Mouse (Mus musculus) G1E (cell line): Measurements from ENCODE around the gene Tmcc3. TPM values are rescaled to one million over a fixed set of nuclear protein-coding genes. Genes with fewer than 3 reads are reported as not detected.

Experiments used
- ATAC-seq: 2 replicates; pipeline ENCODE4 v1.8.0; 2016; ENCODE audit warnings: mild to moderate bottlenecking; ENCODE audit not compliant: insufficient number of reproducible peaks, poor library complexity, low FRiP score, severe bottlenecking; ENCODE audit errors: extremely low read depth
- DNase-seq: peaks from one replicate; pipeline ENCODE4 v3.0.0; 2012; ENCODE audit warnings: low spot score
- H3K27me3 ChIP-seq: 2 replicates; pipeline ENCODE4 v1.6.1; 2012; ENCODE audit warnings: mild to moderate bottlenecking, low read length, inconsistent platforms; ENCODE audit not compliant: insufficient read depth
- H3K36me3 ChIP-seq: replicated peaks from 2 replicates; pipeline ENCODE3; 2012; ENCODE audit warnings: mild to moderate bottlenecking, inconsistent platforms
- H3K4me1 ChIP-seq: 2 replicates; pipeline ENCODE4 v1.6.1; 2012; ENCODE audit warnings: low read depth, low read length, inconsistent platforms, mixed read lengths; ENCODE audit not compliant: insufficient read depth
- H3K4me3 ChIP-seq: 2 replicates; pipeline ENCODE4 v1.5.1; 2012; ENCODE audit warnings: low read depth, mild to moderate bottlenecking, inconsistent platforms, low read length, moderate library complexity, mixed read lengths
- H3K9me3 ChIP-seq: replicated peaks from 2 replicates; pipeline ENCODE4 v1.6.1; 2012; ENCODE audit warnings: inconsistent platforms
- CTCF ChIP-seq: IDR thresholded peaks from 2 replicates; pipeline ENCODE4 v1.5.1; 2012; ENCODE audit warnings: low read depth, low read length, inconsistent platforms, mixed read lengths
- GATA1 ChIP-seq: IDR thresholded peaks from 2 replicates; pipeline ENCODE4 v1.6.1; 2012; ENCODE audit warnings: borderline replicate concordance, low read length, inconsistent platforms, mixed read lengths
- GATA2 ChIP-seq: IDR thresholded peaks from 2 replicates; pipeline ENCODE4 v1.6.1; 2012; ENCODE audit warnings: low read depth, low read length, inconsistent platforms, borderline replicate concordance
- POLR2AphosphoS5 ChIP-seq: IDR thresholded peaks from 2 replicates; pipeline ENCODE4 v1.6.1; 2012; ENCODE audit warnings: low read depth, low read length, inconsistent platforms; ENCODE audit not compliant: insufficient replicate concordance
- TAL1 ChIP-seq: conservative IDR thresholded peaks from 2 replicates; pipeline ENCODE4 v1.6.1; 2012; ENCODE audit warnings: low read depth, low read length, inconsistent platforms, mixed read lengths
- polyA plus RNA-seq: library from polyadenylated mRNA; stranded (reverse); fragments of >175 nt; gene quantifications from 2 replicates; pipeline ENCODE4 v1.2.3, GENCODE M21; 2012
- total RNA-seq, 2 experiments: library from RNA; stranded (forward) in 1 of 2; stranded (reverse) in 1 of 2; fragments of 200-1000 nt in 1 of 2; fragments of >200 nt in 1 of 2; fragmentation: Nextera tagmentation in 1 of 2; gene quantifications; 2 replicates each; pipeline ENCODE4 v1.2.3; 2014 to 2017

Tmcc3 gene
- total and polyA plus RNA-seq, 3 experiments, result 3.3 to 15.6 (median 8.1) TPM

GRCm38 (mm10) chr10:94471487-94471886, 159.7 kb downstream of the Tmcc3 start:
- Histone ChIP-seq H3K27me3 (peaks cover 20% of the 10 kb centered on the region), H3K4me3 (no peak overlapping the region), H3K9me3 (no peaks in the 10 kb centered on the region), H3K36me3 (no peaks in the 10 kb centered on the region), H3K4me1 (no peaks in the 10 kb centered on the region)
- ATAC-seq (no peak), DNase-seq (no peak)
- TF ChIP-seq GATA2 (no peak), CTCF (no peak), GATA1 (no peak), TAL1 (no peak), POLR2AphosphoS5 (no peak)

- Histone ChIP-seq H3K4me3 (no peak overlapping the region), H3K4me1 (no peaks in the 10 kb centered on the region), H3K36me3 (no peaks in the 10 kb centered on the region), H3K9me3 (no peaks in the 10 kb centered on the region), H3K27me3 (peaks cover 17% of the 10 kb centered on the region)
- DNase-seq (no peak), ATAC-seq (no peak)
- no peak for TF ChIP-seq GATA2
- TF ChIP-seq GATA1, result no peak
These were observed 161.8 kb downstream of the Tmcc3 start for GRCm38 (mm10) chr10:94473501-94473900.

- no peak for TF ChIP-seq POLR2AphosphoS5
- TF ChIP-seq CTCF, result no peak
- TF ChIP-seq GATA1, result no peak
- no peak for TF ChIP-seq GATA2
- TF ChIP-seq TAL1, result no peak
- Histone ChIP-seq H3K36me3 (no peaks in the 10 kb centered on the region), H3K27me3 (peaks cover 11% of the 10 kb centered on the region), H3K4me3 (no peak overlapping the region), H3K9me3 (no peaks in the 10 kb centered on the region), H3K4me1 (no peaks in the 10 kb centered on the region)
- DNase-seq, result no peak
- no peak for ATAC-seq
These were observed 162.4 kb downstream of the Tmcc3 start for GRCm38 (mm10) chr10:94474185-94474584.

- no peaks in the 10 kb centered on the region for H3K4me1 ChIP-seq
- H3K27me3 ChIP-seq, result peaks cover 7% of the 10 kb centered on the region; the same call in 1 of the 2 replicates
- no peaks in the 10 kb centered on the region for H3K36me3 ChIP-seq
- H3K4me3 ChIP-seq, result no peak overlapping the region
- H3K9me3 ChIP-seq, result peaks cover 6% of the 10 kb centered on the region
- DNase-seq (no peak), ATAC-seq (no peak)
- TF ChIP-seq TAL1 (no peak), POLR2AphosphoS5 (no peak), CTCF (no peak), GATA2 (no peak), GATA1 (no peak)
These were observed 165.8 kb downstream of the Tmcc3 start for GRCm38 (mm10) chr10:94477366-94478225.

GRCm38 (mm10) chr10:94479646-94480045, 167.9 kb downstream of the Tmcc3 start:
- H3K4me3 ChIP-seq, result no peak overlapping the region
- no peak for DNase-seq
- peaks cover 9% of the 10 kb centered on the region; the same call in 1 of the 2 replicates for H3K27me3 ChIP-seq
- H3K4me1 ChIP-seq, result no peaks in the 10 kb centered on the region
- H3K36me3 ChIP-seq, result no peaks in the 10 kb centered on the region
- TF ChIP-seq CTCF, result no peak
- no peak for TF ChIP-seq GATA1
- TF ChIP-seq GATA2, result no peak
- no peak for TF ChIP-seq POLR2AphosphoS5
- TF ChIP-seq TAL1, result no peak
- peaks cover 6% of the 10 kb centered on the region for H3K9me3 ChIP-seq
- ATAC-seq, result no peak

GRCm38 (mm10) chr10:94480380-94481101, 168.8 kb downstream of the Tmcc3 start:
- Histone ChIP-seq H3K36me3 (no peaks in the 10 kb centered on the region), H3K27me3 (peaks cover 9% of the 10 kb centered on the region; the same call in 1 of the 2 replicates), H3K9me3 (peaks cover 6% of the 10 kb centered on the region), H3K4me1 (no peaks in the 10 kb centered on the region), H3K4me3 (no peak overlapping the region)
- ATAC-seq (no peak), DNase-seq (no peak)
- TF ChIP-seq GATA2, result no peak
- no peak for TF ChIP-seq TAL1
